Mouse (Mus musculus) testis, adult 2 months (tissue): ENCODE data around the gene Gabpa. TPM values are rescaled to one million over a fixed set of nuclear protein-coding genes. Genes with fewer than 3 reads are reported as not detected.
A peak's percentile ranks its signal among the peaks of the same experiment; 100 is the strongest.

Experiments
- H3K27ac ChIP-seq: fragments of 200-500 bp; 2 replicates; pipeline ENCODE4 v1.5.1; 2012; ENCODE audit warnings: low read depth, low read length; ENCODE audit not compliant: control insufficient read depth, insufficient read depth
- H3K27me3 ChIP-seq: fragments of 200-500 bp; 2 replicates; pipeline ENCODE4 v1.6.1; 2012; ENCODE audit warnings: mild to moderate bottlenecking, low read length, moderate library complexity; ENCODE audit not compliant: control insufficient read depth, insufficient read depth
- H3K36me3 ChIP-seq: fragments of 200-500 bp; 2 replicates; pipeline ENCODE4 v1.6.1; 2012; ENCODE audit warnings: mild to moderate bottlenecking, low read length; ENCODE audit not compliant: control insufficient read depth, insufficient read depth
- H3K4me1 ChIP-seq: fragments of 200-500 bp; 2 replicates; pipeline ENCODE4 v1.6.1; 2012; ENCODE audit warnings: low read length; ENCODE audit not compliant: control insufficient read depth, insufficient read depth
- H3K4me3 ChIP-seq: fragments of 200-500 bp; 2 replicates; pipeline ENCODE4 v1.5.1; 2012; ENCODE audit warnings: low read depth, mild to moderate bottlenecking, low read length, moderate library complexity, mixed read lengths; ENCODE audit not compliant: control insufficient read depth
- CTCF ChIP-seq: fragments of 200-500 bp; IDR thresholded peaks from 2 replicates; pipeline ENCODE4 v1.5.1; 2012; ENCODE audit warnings: low read depth, mild to moderate bottlenecking, inconsistent platforms, low read length, moderate library complexity; ENCODE audit not compliant: control insufficient read depth, insufficient read depth, insufficient replicate concordance
- POLR2A ChIP-seq: fragments of 200-500 bp; IDR thresholded peaks from 2 replicates; pipeline ENCODE4 v1.6.1; 2012; ENCODE audit warnings: low read depth, mild to moderate bottlenecking, inconsistent platforms, low read length, moderate library complexity; ENCODE audit not compliant: control insufficient read depth
- polyA plus RNA-seq: library from polyadenylated mRNA; depleted of rRNA; stranded (reverse); fragments of >200 nt; gene quantifications from 2 replicates; pipeline ENCODE4 v1.2.3, GENCODE M21; 2012

The Gabpa gene
- polyA plus RNA-seq, 1 experiment: 7.6 TPM

- Histone ChIP-seq H3K27me3 (no peaks in the 10 kb centered on the region), H3K36me3 (peaks cover 1% of the 10 kb centered on the region; the same call in 1 of the 2 replicates), H3K27ac (no peak overlapping the region), H3K4me3 (no peak overlapping the region), H3K4me1 (no peaks in the 10 kb centered on the region)
- no peak for TF ChIP-seq POLR2A
- no peak for TF ChIP-seq CTCF
Observed at GRCm38 (mm10) chr16:84864656-84865055, 29.9 kb downstream of the Gabpa start.

GRCm38 (mm10) chr16:84873805-84874204 is 39.1 kb downstream of the Gabpa start:
- Histone ChIP-seq H3K27me3 (no peaks in the 10 kb centered on the region), H3K27ac (no peak overlapping the region), H3K36me3 (no peaks in the 10 kb centered on the region), H3K4me1 (peaks cover 2% of the 10 kb centered on the region; the same call in 1 of the 2 replicates), H3K4me3 (no peak overlapping the region)
- no peak for TF ChIP-seq CTCF
- no peak for TF ChIP-seq POLR2A

GRCm38 (mm10) chr16:84875012-84875717 is 40.4 kb downstream of the Gabpa start:
- no peak overlapping the region for H3K27ac ChIP-seq
- no peaks in the 10 kb centered on the region for H3K36me3 ChIP-seq
- no peak for TF ChIP-seq CTCF
- no peak for TF ChIP-seq POLR2A
- H3K27me3 ChIP-seq: no peaks in the 10 kb centered on the region
- H3K4me3 ChIP-seq: peak overlapping the region; percentile 54
- peaks cover 4% of the 10 kb centered on the region for H3K4me1 ChIP-seq

GRCm38 (mm10) chr16:84875718-84876035 is 41.0 kb downstream of the Gabpa start:
- TF ChIP-seq POLR2A (no peak), CTCF (no peak)
- H3K4me1 ChIP-seq: peaks cover 4% of the 10 kb centered on the region
- H3K27ac ChIP-seq: no peak overlapping the region
- H3K4me3 ChIP-seq: peak overlapping the region; percentile 67; the same call in 1 of the 2 replicates
- H3K27me3 ChIP-seq: no peaks in the 10 kb centered on the region
- no peaks in the 10 kb centered on the region for H3K36me3 ChIP-seq

- H3K36me3 ChIP-seq: no peaks in the 10 kb centered on the region
- peak; percentile 47; the same call in 1 of the 2 replicates for TF ChIP-seq POLR2A
- TF ChIP-seq CTCF: no peak
- H3K27me3 ChIP-seq: no peaks in the 10 kb centered on the region
- no peak overlapping the region for H3K27ac ChIP-seq
- peak overlapping the region; percentile 67 for H3K4me3 ChIP-seq
- peaks cover 4% of the 10 kb centered on the region for H3K4me1 ChIP-seq
Observed at GRCm38 (mm10) chr16:84876082-84876481, 41.4 kb downstream of the Gabpa start.

GRCm38 (mm10) chr16:84879146-84879545 is 44.4 kb downstream of the Gabpa start:
- no peaks in the 10 kb centered on the region for H3K27me3 ChIP-seq
- H3K27ac ChIP-seq: no peak overlapping the region
- no peak for TF ChIP-seq POLR2A
- peak; percentile 86; the same call in 1 of the 2 replicates for TF ChIP-seq CTCF
- H3K36me3 ChIP-seq: no peaks in the 10 kb centered on the region
- no peak overlapping the region for H3K4me3 ChIP-seq
- peaks cover 4% of the 10 kb centered on the region for H3K4me1 ChIP-seq

GRCm38 (mm10) chr16:84881168-84881567 is 46.4 kb downstream of the Gabpa start:
- peaks cover 2% of the 10 kb centered on the region; the same call in 1 of the 2 replicates for H3K4me1 ChIP-seq
- H3K4me3 ChIP-seq: no peak overlapping the region
- H3K27ac ChIP-seq: no peak overlapping the region
- H3K36me3 ChIP-seq: no peaks in the 10 kb centered on the region
- TF ChIP-seq CTCF (no peak), POLR2A (no peak)
- H3K27me3 ChIP-seq: no peaks in the 10 kb centered on the region
